Mouse (Mus musculus) T-cell, adult 2 months (primary cell): ENCODE results near the gene Cib3.

Experiments
- DNase-seq: peaks from one replicate; pipeline ENCODE4 v3.0.0; 2022; ENCODE audit warnings: low spot score

The Cib3 gene

DNA sequence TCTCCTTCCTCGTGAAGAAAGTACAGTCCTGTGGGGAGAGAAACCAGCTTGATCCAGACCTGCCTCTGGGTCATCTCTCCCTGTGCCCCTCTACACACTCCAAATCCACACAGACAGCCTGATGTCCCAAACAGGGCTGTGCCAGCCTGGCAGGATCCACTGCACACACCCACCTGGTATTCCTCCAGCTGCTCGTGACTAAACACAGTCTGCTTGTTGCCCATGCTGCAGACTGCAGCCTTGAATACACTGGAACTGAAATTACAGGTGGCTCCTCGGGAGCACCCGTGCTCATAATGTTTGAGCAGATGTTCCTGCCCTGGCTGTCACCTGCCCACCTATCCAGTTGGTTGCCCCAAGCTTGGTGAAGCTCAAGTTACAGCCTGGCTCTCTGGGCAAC is at the start of gene Cib3:
Cib3 (minus strand) TSS at position 87 of the 400 bp plus-strand sequence.
- no peak for DNase-seq

DNA sequence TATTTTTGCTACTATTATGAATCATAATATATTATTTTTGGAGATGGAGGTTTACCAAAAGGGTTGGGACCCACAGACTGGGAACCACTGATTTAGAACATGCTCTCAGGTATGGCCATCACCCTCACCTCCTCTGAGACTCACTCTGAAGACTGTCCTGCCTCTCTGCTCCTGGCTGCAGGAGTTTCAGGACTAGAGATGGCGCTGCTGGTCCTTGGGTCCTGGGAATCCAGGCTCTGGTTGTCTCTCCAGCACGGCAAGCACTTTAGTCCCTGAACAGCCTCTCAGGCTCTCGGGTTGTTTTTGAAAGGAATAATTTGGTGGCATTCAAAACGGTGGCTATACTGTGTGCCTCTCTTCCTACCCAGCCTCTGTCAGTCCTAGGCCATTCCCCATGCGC is 49.2 kb upstream of the Cib3 start:
- DNase-seq, result no peak

DNA sequence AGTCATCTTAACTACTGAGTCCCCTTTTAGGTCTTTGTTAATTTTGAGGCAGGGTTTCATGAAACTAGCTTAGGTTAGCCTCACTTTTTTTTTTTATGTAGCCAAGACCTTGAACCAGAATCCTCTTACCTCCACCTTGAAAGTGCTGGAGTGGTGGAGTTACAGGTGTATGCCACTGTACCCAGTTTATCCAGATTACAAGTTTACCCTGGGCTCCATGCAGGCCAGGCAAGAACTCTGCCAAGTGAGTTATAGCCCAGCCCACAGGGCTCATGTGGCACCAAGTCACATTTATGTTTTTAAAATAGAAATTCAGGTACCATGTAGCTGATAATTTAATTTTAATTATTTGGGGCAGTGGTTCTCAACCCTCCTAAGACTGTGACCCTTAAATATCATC is 48.8 kb upstream of the Cib3 start:
- DNase-seq, result no peak

DNA sequence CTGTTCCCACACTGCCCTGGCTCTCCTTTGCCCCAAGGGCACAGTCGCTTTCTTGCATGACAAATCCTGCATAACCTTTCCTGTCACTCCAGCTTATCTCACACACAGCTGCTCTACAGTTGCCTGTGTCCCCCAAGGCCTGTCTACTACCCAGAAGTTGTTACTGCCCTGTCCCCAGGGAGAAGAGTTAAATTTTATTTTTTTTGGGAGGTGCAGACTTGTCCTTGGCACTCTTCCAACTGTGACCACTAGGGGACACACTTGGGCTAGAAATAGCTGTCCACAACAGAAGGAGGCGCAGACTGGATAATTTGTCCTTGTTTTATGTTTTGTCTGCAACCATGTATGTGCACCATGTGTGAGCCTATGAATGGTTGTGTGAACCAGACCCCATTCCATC is 48.4 kb upstream of the Cib3 start:
- DNase-seq, result peak; percentile 78

DNA sequence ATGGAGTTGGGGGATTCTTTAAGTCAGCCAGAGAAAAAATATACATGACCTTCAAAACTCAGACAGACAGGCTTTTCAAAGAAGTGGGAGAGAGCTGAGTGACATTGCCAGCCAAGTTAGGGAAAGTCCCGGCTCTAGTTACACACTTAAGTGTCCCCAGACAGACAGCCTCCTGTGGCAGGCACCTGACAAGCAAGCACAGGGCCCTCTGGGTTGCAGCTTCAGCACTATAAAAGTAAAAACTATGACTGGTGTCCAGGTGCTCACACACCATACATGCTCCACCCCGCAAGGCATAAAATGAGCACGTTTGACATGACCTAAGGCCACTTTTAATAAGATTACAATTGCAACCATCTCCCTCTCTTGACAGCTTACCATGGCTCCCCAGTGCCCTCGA is 47.9 kb upstream of the Cib3 start:
- DNase-seq, result no peak

DNA sequence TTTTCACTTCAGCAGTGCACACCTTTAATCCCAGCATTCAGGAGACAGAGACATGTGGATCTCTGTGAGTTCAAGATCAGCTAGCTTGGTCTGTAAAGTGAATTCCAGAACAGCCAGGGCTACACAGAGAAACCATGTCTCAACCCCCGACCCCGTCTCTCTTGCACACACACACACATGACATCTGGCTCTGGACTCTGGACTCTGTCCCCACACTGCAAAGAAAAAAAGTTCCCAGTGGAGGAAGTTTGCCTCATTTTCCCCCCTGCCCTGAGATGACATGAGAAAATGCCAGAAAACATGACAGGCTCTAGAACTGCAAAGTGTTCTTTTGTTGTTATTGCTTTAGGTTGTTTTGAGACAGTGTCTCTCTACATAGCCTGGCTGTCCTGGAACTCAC is 47.2 kb upstream of the Cib3 start:
- DNase-seq, result no peak

DNA sequence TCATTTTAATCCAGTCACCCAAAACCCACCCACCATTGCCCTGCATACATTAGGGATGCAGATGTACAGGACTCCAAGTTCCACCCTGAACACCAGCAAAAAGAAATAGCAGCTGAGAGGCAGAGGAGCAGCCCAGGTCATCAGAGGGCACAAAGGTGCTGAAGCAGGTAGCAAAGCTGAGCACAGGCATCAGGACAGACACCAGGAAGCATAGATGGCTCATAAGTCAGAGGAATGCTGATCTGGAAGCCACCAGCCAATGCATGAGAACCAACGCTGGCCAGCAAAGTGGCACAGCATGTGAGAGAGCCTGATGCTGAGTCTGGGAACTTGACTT is 45.2 kb upstream of the Cib3 start:
- DNase-seq, result no peak

DNA sequence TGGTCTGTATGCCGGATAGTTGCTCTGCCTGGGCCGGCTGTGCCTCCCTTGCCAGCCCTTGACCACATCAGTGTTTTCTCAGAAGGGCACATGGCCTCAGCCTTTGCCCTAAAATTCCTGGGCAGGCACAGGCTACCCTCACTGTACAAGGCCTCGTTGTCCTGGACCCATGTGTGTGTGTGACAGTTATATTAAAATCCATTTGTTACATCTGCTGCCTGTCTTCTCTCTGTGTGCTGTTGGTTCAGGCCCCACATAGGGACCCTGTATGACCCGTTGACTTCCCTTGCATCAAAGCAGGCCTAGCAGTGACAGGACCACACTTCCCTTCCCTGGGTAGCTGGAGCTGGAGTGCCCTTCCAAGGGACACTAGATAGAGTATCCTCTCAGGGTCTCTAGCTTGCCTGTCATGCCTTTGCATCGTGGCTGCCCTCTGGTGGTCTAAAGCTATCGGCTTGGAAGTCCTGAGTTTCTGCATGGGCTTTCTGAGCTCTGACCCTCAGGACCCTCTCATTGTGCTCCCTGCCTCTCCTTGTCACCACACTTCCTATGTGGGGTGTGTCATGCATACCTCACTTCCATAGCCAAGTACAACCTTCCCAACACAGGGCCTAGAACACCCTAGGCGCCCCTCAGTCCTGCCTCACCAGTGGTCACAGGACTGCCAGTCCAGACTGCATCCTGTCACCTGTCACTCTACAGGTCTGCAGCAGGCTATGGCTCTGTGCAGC is 44.7 kb upstream of the Cib3 start:
- no peak for DNase-seq

DNA sequence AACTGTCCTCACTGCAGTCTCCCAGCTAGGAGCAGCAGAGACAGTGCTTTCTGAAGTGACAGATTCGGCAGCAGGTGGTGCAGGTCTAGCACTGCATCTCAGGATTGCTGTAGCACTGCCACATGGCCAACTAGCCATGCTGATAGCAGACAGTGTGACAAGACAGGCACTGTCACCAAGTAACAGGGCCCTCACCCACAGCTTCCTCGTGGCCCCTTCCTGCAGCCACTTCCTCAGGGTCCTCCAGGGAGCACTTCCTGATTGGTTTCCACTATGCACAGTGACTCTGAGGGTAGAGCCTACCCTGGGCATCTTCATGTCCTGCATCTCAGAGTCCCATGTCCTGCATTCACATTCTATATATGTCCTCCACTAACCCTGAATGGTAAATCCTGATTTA is 32.0 kb upstream of the Cib3 start:
- no peak for DNase-seq

DNA sequence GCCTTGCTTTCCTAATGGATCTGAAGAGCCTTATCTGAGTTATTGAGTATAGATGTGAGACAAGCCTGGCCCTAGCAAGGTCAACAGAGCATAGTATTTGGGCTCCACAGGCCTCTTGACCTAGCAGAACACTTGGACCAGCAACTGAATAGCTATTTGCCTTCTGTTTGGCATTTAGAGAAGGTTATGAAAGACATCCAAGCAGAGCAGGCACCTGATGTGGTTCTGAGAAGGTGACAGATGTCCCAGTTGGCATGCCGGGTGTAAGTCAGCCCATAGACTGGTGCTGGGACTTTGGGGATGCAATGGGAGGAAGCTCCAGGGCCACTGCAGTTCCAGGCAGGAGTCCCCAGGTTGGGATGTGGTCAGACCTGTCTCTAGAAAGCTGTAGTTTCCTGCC is 29.6 kb upstream of the Cib3 start:
- DNase-seq, result no peak

DNA sequence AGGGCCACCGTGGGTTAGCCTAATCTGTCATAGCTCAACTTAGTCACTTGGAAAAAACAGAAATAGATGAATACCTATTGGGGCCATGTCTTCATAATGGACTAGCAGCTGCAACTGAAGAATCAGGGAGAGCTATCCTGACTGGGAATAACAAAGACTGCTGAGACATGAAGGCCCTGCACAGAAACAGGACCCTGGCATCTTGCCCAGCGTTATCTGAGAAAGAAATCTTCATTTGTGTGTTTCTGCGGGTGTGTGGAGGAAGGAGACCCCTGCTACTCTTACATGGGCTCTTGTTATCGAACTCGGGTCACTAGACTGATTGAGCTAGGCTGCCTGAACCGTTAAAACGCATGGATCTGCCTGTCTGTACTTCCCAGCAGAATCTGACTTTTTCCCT is 28.3 kb upstream of the Cib3 start:
- no peak for DNase-seq

DNA sequence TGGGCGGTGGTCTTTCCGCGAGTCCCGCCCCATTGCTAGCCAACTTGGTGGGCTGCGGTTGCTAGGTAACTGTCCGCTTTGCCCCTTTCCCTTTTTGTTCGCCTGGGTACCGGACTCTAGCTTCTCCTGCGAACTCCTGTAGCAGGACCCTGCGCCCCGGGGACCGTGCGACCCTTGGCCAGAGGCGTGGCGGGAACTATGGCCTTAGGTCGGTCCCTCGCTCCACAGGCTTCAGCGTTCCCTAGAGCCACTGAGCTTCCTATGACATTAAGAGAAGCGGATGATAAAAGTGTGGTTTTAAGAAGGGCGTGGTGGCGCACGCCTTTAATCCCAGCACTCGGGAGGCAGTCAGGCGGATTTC is 27.7 kb upstream of the Cib3 start:
- DNase-seq, result no peak

DNA sequence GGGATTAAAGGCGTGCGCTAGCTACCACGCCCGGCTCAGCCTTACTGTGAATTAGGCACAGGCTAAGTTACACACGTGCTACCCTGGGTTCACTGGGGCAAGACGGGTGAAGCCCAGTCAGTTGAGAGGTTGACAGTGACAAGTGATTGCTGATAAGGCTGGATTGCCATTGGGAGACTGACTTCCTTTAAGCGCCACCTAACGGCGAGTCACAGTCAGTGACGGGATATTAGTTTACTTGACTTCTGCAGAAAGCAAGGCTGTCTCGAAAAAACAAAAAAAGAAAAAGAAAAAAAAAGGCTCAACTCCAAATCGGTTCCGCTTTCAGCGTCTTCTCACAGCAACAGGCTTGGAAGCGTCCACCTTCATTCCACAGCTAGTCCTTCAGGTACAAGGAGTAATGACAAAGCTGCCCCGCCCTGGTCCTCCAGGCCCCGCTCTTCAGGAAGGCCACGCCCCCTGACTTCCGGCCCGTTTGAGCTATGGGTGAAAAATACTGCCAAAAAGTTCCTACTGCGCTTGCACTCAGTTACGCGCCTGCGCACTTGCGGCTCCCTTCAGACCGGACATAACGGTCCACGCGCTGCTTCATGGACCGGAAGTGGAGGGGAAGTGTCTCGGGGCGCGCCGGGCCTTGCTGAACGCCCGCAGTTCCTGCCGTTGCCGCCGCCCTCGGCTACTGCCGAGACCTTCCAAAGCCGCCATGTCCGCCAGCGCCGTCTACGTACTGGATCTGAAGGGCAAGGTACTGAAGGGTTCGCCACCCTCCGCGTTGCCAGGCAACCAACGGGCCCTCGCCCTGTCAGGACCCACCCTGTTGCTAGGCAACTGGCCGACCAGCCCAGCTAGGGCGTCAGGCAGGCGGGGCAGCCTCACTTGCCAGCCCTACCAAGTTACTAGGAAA is 27.1 kb upstream of the Cib3 start, which contains the start of gene Ap1m1:
Ap1m1 (plus strand) TSS at position 520 of the 904 bp plus-strand sequence.
- DNase-seq, result peak; percentile 97

DNA sequence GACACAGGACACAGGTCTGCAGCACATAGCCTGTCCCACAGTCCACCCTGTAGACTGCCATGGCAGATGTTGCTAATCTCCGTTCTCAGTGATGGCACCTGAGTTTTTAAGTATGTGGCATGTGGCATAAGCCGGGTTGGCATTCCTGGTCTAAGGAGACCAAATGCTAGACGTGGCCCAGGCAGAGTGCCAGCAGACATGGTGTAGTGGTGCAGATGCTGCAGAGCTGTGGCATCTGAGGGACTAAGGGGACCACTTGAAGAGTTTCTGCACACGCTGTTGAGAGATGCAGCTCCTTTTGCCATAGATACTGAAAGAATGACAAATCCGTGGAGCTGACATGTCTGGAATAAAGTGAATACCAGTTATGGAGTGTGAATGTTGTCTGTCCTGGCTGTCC is 10.0 kb upstream of the Cib3 start:
- DNase-seq, result no peak

DNA sequence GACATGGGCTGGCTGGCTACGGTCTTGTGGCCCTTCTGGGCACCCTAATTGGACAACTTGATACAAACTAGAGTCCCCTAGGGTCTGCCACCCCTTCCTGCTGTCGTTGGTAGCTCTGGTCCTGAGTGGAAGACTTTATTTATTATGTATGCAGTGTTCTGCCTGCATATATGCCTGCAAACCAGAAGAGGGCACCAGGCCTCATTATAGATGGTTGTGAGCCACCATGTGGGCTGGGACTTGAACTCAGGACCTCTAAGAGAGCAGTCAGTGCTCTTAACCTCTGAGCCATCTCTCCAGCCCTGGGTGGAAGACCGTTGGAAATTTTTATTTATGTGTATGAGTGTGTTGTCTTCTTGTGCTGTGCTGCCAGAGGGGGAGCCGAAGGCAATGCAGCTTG is 8.1 kb upstream of the Cib3 start:
- DNase-seq, result no peak

DNA sequence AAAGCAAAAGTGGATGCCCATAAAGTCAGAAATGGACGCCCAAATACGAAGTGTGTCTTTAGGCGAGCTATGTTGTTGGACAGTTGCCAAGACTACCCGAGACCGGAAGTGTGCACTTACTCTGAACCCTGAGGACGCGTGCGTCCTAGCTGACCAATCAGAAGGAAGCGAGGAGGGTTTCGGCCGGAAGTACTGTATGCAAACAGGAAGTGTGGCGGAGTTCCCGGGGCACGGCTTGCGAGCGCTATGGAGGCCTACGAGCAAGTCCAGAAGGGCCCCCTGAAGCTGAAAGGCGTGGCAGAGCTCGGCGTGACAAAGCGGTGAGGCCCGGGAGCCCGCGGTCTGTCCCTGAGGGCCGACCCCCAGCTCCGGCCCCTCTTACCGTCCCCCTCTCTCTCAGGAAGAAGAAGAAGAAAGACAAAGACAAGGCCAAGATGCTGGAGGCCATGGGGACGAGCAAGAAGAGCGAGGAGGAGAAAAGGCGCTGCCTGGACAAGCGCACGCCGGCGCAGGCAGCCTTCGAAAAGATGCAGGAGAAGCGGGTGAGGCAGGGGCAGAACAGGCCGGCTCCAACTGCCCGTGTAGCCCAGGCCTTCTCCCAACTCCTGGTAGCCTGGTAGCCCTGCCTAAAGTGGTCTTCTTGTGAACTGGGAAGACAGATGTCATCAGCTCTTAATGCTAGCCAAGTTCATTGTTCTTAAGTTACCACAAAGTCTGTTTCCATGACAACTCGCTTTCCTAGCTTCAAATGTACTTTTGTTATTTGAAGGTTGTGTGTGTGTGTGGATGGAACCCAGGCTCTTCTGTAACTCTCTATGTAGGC is 7.1 kb upstream of the Cib3 start, which contains the start of gene Fam32a:
Fam32a (plus strand) TSS at position 190 of the 823 bp plus-strand sequence.
- peak; percentile 91 for DNase-seq

DNA sequence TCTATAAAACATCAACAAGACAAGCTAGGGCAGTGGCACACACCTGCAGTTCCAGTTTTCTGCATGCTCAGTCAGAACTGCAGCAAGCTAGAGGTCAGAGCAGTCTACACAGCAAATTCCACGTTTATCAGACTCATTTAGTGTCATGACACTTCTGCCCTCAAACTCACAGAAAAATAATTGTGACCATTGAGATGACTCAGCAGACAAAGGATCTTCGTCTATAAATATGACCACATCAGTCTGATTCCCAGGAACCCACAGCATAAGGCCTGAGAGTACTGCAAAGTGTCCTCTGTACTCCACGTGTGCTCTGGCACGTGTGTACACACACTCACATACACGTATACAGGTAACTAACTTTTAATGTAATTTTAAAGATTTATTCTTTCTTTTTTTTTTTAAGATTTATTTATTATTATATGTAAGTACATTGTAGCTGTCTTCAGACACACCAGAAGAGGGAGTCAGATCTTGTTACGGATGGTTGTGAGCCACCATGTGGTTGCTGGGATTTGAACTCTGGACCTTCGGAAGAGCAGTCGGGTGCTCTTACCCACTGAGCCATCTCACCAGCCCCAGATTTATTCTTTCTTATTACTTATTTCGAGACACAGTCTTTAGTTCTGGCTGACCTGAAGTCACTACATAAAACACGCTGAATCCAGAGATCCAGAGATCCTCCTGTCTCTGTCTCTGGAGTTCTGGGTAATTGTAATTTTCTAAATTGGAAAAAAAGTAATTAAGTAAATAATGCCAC is 6.3 kb upstream of the Cib3 start:
- DNase-seq, result no peak

DNA sequence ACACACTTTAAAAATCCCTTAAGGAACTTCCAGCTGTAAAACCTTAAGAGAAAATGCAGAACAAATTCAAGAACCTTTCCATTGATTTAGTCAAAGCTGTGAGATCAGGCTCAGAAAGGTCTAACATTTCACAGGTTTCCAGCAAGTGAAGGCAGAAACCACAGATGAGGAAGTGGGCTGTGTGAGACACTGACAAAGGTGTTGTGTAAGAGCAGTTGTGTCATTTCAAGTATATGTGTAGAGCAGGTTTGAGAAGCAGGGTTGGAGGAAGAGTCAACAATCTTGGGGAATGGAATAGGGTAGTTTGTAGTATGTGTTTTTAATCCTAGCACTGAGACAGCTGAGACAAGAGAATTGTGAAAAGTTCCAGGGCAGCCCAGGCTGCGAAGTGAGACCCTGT is 3.2 kb upstream of the Cib3 start:
- peak; percentile 52 for DNase-seq

DNA sequence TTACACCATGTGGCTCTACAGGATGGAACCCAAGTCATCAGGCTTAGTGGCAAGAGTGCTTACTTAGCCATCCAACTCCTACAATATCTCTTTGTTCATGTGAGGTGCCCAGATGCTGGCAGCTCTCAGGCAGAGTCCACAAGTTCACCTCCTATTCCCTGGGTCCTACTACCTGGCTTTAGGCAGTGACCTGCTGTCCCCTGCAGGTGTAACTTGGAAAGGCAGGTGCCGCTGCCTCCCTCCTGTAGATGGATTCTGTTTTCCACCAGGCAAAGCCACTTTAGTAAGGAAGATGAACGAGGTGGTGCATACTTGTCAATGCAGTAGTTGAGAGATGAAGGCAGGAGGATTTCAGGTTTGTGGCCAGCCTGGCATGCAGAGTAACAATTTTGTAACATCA is 2.4 kb upstream of the Cib3 start:
- DNase-seq, result peak; percentile 42

DNA sequence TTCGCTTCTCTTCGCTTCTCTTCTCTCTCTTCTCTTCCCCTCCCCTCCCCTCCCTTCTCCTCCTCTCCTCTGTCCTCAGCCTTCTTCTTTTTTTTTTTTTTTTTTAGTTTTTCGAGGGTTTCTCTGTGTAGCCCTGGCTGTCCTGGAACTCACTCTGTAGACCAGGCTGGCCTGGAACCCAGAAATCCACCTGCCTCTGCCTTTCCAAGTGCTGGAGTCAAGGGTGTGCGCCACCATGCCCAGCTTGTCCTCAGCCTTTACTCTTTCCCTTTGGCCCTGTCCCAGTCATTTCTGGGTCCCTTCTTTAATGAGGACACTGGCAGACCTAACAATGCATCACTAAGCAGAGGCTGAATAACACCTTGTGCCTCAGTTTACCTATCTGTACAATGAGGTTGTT is 899 bp upstream of the Cib3 start, which contains the start of gene Gm11034:
Gm11034 (minus strand) TSS at position 101 of the 400 bp plus-strand sequence.
- DNase-seq, result no peak

DNA sequence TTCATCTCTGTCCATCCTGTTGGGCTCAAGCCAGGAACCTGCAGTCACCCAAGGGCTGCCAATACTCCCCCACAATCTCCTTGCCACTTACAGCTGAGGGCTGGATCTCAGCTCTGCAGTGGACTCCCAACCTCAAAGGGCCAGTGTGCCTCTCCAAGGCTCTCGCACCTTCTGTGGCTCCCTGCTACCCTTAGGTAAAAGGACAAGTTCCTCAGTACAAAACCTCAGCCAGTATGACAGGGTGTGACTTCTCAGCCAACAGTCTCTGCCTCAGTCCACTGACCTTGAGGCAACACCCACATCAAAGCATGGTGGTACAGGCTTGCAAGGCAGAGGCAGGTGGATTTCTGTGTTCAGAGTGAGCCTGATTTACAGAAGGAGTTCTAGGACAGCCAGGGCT is 791 bp downstream of the Cib3 start:
- DNase-seq, result no peak

DNA sequence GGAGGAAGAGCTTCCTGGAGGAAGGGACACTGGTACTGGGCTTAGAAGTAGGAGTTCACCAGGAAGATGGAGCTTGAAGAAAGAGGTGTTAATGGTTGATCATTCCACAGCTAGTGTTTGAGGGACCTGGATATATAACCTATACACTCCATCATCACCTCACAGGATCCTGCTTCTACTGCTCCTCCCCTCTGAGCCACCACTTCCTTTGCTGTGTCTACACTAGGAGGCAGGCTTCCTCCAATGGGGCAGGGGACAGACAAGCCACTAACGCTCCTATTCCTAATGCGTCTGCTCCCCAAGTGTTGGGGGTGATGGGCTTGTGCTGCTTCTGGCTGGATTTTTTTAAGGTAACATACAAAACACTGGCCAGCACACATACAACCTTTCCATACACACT is 1.9 kb downstream of the Cib3 start:
- DNase-seq, result peak; percentile 40
